Mouse (Mus musculus) heart, embryonic 15.5 days (tissue): ENCODE results near the gene Eepd1. TPM values are rescaled to one million over a fixed set of nuclear protein-coding genes. Genes with fewer than 3 reads are reported as not detected.
"Not testable (repeated sequence)": the region's sequence is repeated elsewhere in the genome, so short reads cannot be mapped to it uniquely, and the experiment has no call there.

Source experiments
- ATAC-seq: fragments of 200-750 bp; cut with Nextera tagmentation; replicated peaks from 2 replicates; pipeline ENCODE4 v1.8.0; 2017; ENCODE audit warnings: low read depth, moderate TSS enrichment; ENCODE audit not compliant: insufficient number of reproducible peaks, insufficient read depth, low FRiP score
- H3K27ac ChIP-seq: fragments of 300-500 bp; sonication (generic); 2 replicates; pipeline ENCODE4 v1.5.1; 2015; ENCODE audit warnings: mild to moderate bottlenecking, inconsistent platforms
- H3K27me3 ChIP-seq: fragments of 300-500 bp; sonication (generic); 2 replicates; pipeline ENCODE4 v1.6.1; 2015; ENCODE audit warnings: inconsistent platforms
- H3K36me3 ChIP-seq: fragments of 300-500 bp; sonication (generic); 2 replicates; pipeline ENCODE4 v1.6.1; 2015; ENCODE audit warnings: mild to moderate bottlenecking, inconsistent platforms
- H3K4me1 ChIP-seq: fragments of 300-500 bp; sonication (generic); replicated peaks from 2 replicates; pipeline ENCODE4 v1.6.1; 2015; ENCODE audit warnings: inconsistent platforms
- H3K4me2 ChIP-seq: fragments of 300-500 bp; sonication (generic); 2 replicates; pipeline ENCODE4 v1.6.1; 2015; ENCODE audit warnings: inconsistent platforms, mild to moderate bottlenecking, moderate library complexity
- H3K4me3 ChIP-seq: fragments of 300-500 bp; sonication (generic); 2 replicates; pipeline ENCODE4 v1.5.1; 2015; ENCODE audit warnings: mild to moderate bottlenecking, inconsistent platforms
- H3K9ac ChIP-seq: fragments of 300-500 bp; sonication (generic); 2 replicates; pipeline ENCODE4 v1.6.1; 2015; ENCODE audit warnings: mild to moderate bottlenecking, inconsistent platforms
- H3K9me3 ChIP-seq: fragments of 300-500 bp; sonication (generic); replicated peaks from 2 replicates; pipeline ENCODE4 v1.6.1; 2016; ENCODE audit warnings: inconsistent platforms
- WGBS: fragments of 180-500 bp; shearing (Covaris S2); methylation state at CpG from one replicate; pipeline ENCODE4 v1.1.7; 2015; ENCODE audit warnings: mixed read lengths; 5-methylcytosine and 5-hydroxymethylcytosine counted together
- polyA plus RNA-seq: library from polyadenylated mRNA; unstranded; fragments of >200 nt; fragmentation: Nextera tagmentation; extraction: Ambion mirVana; gene quantifications from 2 replicates; pipeline ENCODE4 v1.2.1, GENCODE M21; 2015

Gene Eepd1
- polyA plus RNA-seq, result 21.4 and 21.5 TPM in 2 replicates

GRCm38 (mm10) chr9:25481344-25482095 lies at the start of gene Eepd1:
TSS of gene Eepd1 (plus strand) at chr9:25481547.
- Histone ChIP-seq H3K4me2 (peak within 1 kb of the TSS; percentile 90), H3K4me3 (peak within 1 kb of the TSS; percentile 90), H3K4me1 (peaks cover 45% of the 10 kb centered on the region), H3K36me3 (no peaks in the 10 kb centered on the region), H3K9ac (peak within 1 kb of the TSS; percentile 84), H3K27ac (peak within 1 kb of the TSS; percentile 83), H3K9me3 (no peaks in the 10 kb centered on the region), H3K27me3 (no peaks in the 10 kb centered on the region)
- peak; percentile 95 for ATAC-seq
- WGBS, result under 1% methylated on average over 74 of the region's 75 CpGs

- no peak for ATAC-seq
- WGBS, result 65% methylated on average over 3 of the region's 3 CpGs
- no peaks in the 10 kb centered on the region for H3K27me3 ChIP-seq
- no peak overlapping the region for H3K27ac ChIP-seq
- H3K9me3 ChIP-seq, result no peaks in the 10 kb centered on the region
- H3K36me3 ChIP-seq, result no peaks in the 10 kb centered on the region
- H3K4me1 ChIP-seq, result no peaks in the 10 kb centered on the region
- no peak overlapping the region for H3K4me2 ChIP-seq
- H3K4me3 ChIP-seq, result no peak overlapping the region
- H3K9ac ChIP-seq, result no peak overlapping the region
These were observed 42.5 kb upstream of the Eepd1 start for GRCm38 (mm10) chr9:25438836-25439235.

GRCm38 (mm10) chr9:25440046-25440445 lies 41.3 kb upstream of the Eepd1 start:
- H3K9me3 ChIP-seq, H3K27ac ChIP-seq, H3K27me3 ChIP-seq, ATAC-seq, H3K4me2 ChIP-seq, H3K36me3 ChIP-seq, H3K4me3 ChIP-seq, H3K4me1 ChIP-seq, H3K9ac ChIP-seq: not testable (repeated sequence)
- WGBS, result 88% methylated on average over 5 of the region's 5 CpGs

- no peak overlapping the region for H3K27ac ChIP-seq
- no peaks in the 10 kb centered on the region for H3K27me3 ChIP-seq
- H3K4me1 ChIP-seq, result no peaks in the 10 kb centered on the region
- no peak overlapping the region for H3K9ac ChIP-seq
- H3K36me3 ChIP-seq, result no peaks in the 10 kb centered on the region
- ATAC-seq, result no peak
- H3K4me2 ChIP-seq, result no peak overlapping the region
- H3K4me3 ChIP-seq, result no peak overlapping the region
- H3K9me3 ChIP-seq, result no peaks in the 10 kb centered on the region
These were observed 39.3 kb upstream of the Eepd1 start for GRCm38 (mm10) chr9:25442041-25442440.

GRCm38 (mm10) chr9:25443029-25443428 lies 38.3 kb upstream of the Eepd1 start:
- no peak overlapping the region for H3K9ac ChIP-seq
- no peak for ATAC-seq
- no peaks in the 10 kb centered on the region for H3K36me3 ChIP-seq
- H3K4me2 ChIP-seq, result no peak overlapping the region
- H3K4me3 ChIP-seq, result no peak overlapping the region
- H3K9me3 ChIP-seq, result no peaks in the 10 kb centered on the region
- no peaks in the 10 kb centered on the region for H3K4me1 ChIP-seq
- H3K27me3 ChIP-seq, result no peaks in the 10 kb centered on the region
- WGBS, result 62% methylated on average over 3 of the region's 3 CpGs
- H3K27ac ChIP-seq, result no peak overlapping the region

- H3K36me3 ChIP-seq, result no peaks in the 10 kb centered on the region
- H3K27me3 ChIP-seq, result no peaks in the 10 kb centered on the region
- no peaks in the 10 kb centered on the region for H3K9me3 ChIP-seq
- H3K9ac ChIP-seq, result no peak overlapping the region
- H3K27ac ChIP-seq, result no peak overlapping the region
- H3K4me2 ChIP-seq, result no peak overlapping the region
- no peak for ATAC-seq
- no peaks in the 10 kb centered on the region for H3K4me1 ChIP-seq
- H3K4me3 ChIP-seq, result no peak overlapping the region
These were observed 37.8 kb upstream of the Eepd1 start for GRCm38 (mm10) chr9:25443546-25443945.

- H3K36me3 ChIP-seq, result no peaks in the 10 kb centered on the region
- no peaks in the 10 kb centered on the region for H3K4me1 ChIP-seq
- H3K4me3 ChIP-seq, result no peak overlapping the region
- ATAC-seq, result no peak
- H3K4me2 ChIP-seq, result no peak overlapping the region
- H3K9me3 ChIP-seq, result no peaks in the 10 kb centered on the region
- no peak overlapping the region for H3K9ac ChIP-seq
- H3K27ac ChIP-seq, result no peak overlapping the region
- no peaks in the 10 kb centered on the region for H3K27me3 ChIP-seq
- 56% methylated on average over 4 of the region's 4 CpGs for WGBS
These were observed 31.0 kb upstream of the Eepd1 start for GRCm38 (mm10) chr9:25450394-25450793.

- 69% methylated on average over 2 of the region's 2 CpGs for whole genome bisulfite sequencing
- H3K36me3 ChIP-seq, result no peaks in the 10 kb centered on the region
These were observed 26.3 kb upstream of the Eepd1 start for GRCm38 (mm10) chr9:25455027-25455426.

GRCm38 (mm10) chr9:25460835-25461555 lies 20.4 kb upstream of the Eepd1 start:
- H3K4me1 ChIP-seq, result 0 out of 2 replicates have a peak, but pooled peaks cover 2% of the 10 kb centered on the region
- ATAC-seq, result no peak
- WGBS, result 56% methylated on average over 10 of the region's 10 CpGs

More at GRCm38 (mm10) chr9:25455027-25455426, 26.3 kb upstream of the Eepd1 start:
- H3K27ac ChIP-seq, result no peak overlapping the region
- no peaks in the 10 kb centered on the region for H3K4me1 ChIP-seq
- H3K9ac ChIP-seq, result no peak overlapping the region
- H3K27me3 ChIP-seq, result no peaks in the 10 kb centered on the region
- H3K9me3 ChIP-seq, result no peaks in the 10 kb centered on the region
- H3K4me2 ChIP-seq, result no peak overlapping the region
- no peak for ATAC-seq
- H3K4me3 ChIP-seq, result no peak overlapping the region

GRCm38 (mm10) chr9:25464305-25464704 lies 17.0 kb upstream of the Eepd1 start:
- ATAC-seq, result no peak
- 67% methylated on average over 1 of the region's 1 CpGs for WGBS

More at GRCm38 (mm10) chr9:25460835-25461555, 20.4 kb upstream of the Eepd1 start:
- Histone ChIP-seq H3K27ac (no peak overlapping the region), H3K9me3 (no peaks in the 10 kb centered on the region), H3K9ac (no peak overlapping the region), H3K27me3 (no peaks in the 10 kb centered on the region), H3K4me2 (no peak overlapping the region), H3K4me3 (no peak overlapping the region), H3K36me3 (no peaks in the 10 kb centered on the region)

GRCm38 (mm10) chr9:25479392-25480020 lies 1.8 kb upstream of the Eepd1 start:
- 86% methylated on average over 7 of the region's 7 CpGs for WGBS
- no peak overlapping the region for H3K27ac ChIP-seq
- H3K36me3 ChIP-seq, result no peaks in the 10 kb centered on the region
- no peak for ATAC-seq
- H3K9me3 ChIP-seq, result no peaks in the 10 kb centered on the region
- peaks cover 26% of the 10 kb centered on the region for H3K4me1 ChIP-seq
- H3K27me3 ChIP-seq, result no peaks in the 10 kb centered on the region
- no peak overlapping the region for H3K4me3 ChIP-seq
- no peak overlapping the region for H3K9ac ChIP-seq
- no peak overlapping the region for H3K4me2 ChIP-seq

More at GRCm38 (mm10) chr9:25464305-25464704, 17.0 kb upstream of the Eepd1 start:
- H3K27me3 ChIP-seq, result no peaks in the 10 kb centered on the region
- no peak overlapping the region for H3K9ac ChIP-seq
- H3K36me3 ChIP-seq, result no peaks in the 10 kb centered on the region
- H3K27ac ChIP-seq, result no peak overlapping the region
- H3K4me3 ChIP-seq, result no peak overlapping the region
- no peak overlapping the region for H3K4me2 ChIP-seq
- no peaks in the 10 kb centered on the region for H3K9me3 ChIP-seq
- 0 out of 2 replicates have a peak, but pooled peaks cover 2% of the 10 kb centered on the region for H3K4me1 ChIP-seq
